Mouse (Mus musculus): ENCODE measurements around the gene Ecsit.
A peak's percentile ranks its signal among the peaks of the same experiment; 100 is the strongest.

Ecsit gene

DNA sequence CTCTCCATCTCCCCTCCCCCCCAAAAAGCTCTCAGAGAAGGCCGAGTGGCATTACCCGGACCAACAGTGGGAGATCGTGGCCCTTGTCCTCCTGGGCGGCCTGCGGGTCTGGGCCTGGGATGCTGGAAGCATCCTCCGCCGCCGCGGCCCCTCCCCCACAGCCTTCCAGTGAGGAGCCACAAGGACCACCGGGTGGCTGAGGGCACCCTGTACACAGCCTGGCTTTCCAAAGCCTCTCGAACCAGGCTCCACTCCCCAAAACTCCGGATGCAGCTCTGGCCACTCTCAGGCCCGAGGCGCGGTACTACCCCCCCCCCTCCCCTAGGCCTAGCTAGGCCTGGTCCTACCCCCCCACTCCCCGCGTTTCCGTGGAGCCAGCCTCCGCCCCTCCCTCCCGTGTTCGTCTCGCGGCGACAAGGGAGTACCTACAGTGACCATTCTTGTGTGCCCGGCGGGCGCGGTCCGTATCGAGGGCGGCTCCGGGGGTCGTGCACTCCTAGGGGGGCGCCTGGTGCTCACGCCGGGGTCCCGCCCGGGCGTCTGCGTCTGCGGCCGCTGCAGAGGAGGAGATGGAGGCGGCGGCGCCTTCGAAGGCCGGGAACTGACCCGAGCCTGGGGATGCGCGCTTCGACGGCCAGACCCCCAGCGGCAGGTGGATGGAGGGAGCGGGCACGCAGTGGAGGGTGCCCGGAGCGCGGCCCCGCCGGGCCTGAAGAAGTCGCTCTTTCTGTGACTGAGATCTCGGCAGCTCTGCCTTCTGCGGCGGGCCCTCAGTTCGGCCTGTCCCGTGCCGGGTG lies 33.9 kb downstream of the Ecsit start:
- DNase-seq (ENCODE audit: low spot score): no peak

DNA sequence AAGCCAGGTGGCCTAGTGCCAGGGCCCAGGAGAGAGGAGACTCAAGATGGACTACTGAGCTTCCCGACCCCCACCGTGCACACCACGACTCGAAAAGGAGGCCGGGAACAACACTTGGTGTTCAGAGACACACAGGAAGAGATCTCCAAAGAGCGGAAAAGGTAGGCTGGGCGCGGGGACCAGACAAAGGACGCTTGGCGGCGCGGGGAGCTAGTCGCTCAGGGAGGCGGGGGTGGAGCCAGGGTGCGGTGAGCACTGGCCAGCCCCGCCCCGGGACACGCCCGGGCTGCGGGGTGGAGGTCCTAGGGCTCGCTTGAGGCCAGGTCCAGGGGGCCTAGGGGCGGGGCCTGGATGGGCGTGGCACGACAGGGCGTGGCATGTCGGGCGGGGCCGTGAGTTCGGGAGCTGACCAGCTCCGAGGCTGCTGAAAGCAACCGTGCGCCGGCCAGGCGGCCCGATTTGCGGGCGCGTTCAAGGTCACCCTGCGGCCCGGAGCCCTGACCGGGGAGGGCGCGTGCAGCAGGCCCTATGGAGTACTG lies 34.8 kb downstream of the Ecsit start:
- DNase-seq (ENCODE audit: low spot score): no peak

DNA sequence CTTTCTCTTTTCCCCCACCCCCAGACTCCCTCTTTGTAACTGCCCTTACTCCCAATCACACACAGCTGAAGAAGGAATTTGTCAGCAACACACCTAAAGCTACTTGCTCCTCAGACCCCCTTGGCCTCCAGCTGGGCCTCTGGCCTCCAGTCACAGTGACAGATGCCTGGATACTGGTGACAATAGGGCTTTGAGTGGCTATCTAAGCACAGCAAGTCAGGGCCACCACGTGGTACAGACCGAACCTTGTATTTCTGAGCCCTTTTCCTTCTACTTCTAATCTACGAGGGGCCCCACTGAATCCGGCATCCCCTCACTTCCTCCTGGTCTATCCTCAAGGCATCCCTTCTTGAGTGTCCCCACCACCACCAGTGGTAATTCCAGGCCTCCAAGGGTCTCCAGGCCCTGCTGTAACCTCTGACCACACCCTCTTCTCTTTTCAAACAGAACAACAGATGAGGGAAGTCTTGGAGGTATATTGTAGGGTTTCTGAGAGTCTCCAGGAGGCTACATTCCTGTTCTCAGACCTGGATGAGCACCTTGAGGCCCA lies 35.4 kb downstream of the Ecsit start:
- DNase-seq (ENCODE audit: low spot score): no peak

DNA sequence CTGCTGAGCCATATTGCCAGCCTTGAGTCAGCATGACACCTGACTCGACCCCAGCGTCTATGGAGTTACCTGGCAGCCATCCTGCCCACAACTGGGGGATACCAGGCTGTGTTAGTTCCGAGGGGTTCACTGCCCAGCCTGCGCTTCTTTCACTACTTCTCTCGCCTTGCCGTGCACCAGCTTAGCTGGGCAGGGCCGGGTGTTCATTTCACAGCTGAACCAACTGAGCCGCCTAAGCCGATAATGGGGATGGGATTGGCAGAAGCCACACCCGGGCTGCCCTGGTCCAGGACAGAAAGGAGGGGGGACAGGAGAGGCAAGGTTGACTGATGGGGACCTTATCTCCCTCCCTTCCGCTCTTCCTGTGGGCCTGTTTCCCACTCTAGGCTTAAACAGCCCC lies 35.9 kb downstream of the Ecsit start:
- DNase-seq (ENCODE audit: low spot score): no peak

DNA sequence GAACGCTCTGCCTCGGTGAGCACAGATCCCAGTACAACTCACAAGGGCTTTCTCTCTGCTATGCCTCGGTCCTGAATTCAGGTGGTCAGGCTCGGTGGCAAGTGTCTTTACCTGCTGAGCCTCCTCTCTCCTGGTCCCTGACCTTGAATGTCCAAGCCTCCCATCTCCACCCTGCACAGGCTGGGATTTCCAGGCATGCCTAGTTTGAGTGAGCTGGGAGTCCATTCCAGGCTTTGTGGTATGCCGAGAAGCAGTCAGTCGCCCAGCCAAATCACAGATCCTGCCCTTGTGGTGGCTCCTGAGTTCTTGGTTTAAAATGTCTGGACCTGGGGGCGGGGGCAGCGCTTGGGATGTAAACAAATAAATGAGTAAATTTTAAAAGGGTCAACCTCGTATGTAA lies 37.9 kb downstream of the Ecsit start:
- no peak for DNase-seq (ENCODE audit: low spot score)

DNA sequence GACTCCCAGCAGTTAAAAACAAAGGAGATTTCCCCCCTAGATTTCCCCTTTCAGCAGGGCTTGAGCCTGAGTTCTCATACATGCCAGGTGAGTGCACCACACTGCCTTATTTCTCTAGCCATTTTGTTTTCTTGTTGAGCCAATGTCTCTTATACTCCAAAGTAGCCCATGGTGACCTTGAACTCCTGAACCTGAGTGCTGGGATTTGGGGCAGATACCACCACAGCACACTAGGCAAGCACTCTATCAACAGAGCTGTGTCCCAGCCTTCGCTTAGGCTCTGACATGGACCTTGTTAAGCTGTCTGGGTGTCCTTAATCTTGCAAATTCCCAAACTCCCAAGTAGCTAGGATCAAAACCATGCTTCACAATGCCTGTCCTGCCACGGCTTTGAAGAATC lies 43.4 kb downstream of the Ecsit start:
- DNase-seq (ENCODE audit: low spot score): no peak

DNA sequence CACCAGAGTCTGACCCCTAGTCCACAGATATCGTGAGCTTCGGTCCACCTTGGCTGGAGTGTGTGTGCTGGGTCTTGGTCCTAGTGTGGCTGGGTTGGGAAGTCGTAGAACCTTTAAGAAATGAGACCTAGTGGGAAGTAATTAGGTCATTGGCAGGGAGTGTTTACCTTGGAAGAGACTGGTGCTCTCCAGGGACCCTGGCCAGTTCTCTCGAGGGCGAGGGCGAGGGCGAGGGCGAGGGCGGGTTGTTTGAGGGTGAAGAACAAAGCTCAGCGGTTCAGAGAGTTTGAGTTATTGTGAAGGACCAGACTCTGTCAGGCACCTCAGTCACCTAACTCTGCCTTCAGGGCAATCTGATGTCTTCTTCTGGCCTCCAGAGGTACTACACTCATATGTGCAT lies 47.4 kb downstream of the Ecsit start:
- no peak for DNase-seq (ENCODE audit: low spot score)

DNA sequence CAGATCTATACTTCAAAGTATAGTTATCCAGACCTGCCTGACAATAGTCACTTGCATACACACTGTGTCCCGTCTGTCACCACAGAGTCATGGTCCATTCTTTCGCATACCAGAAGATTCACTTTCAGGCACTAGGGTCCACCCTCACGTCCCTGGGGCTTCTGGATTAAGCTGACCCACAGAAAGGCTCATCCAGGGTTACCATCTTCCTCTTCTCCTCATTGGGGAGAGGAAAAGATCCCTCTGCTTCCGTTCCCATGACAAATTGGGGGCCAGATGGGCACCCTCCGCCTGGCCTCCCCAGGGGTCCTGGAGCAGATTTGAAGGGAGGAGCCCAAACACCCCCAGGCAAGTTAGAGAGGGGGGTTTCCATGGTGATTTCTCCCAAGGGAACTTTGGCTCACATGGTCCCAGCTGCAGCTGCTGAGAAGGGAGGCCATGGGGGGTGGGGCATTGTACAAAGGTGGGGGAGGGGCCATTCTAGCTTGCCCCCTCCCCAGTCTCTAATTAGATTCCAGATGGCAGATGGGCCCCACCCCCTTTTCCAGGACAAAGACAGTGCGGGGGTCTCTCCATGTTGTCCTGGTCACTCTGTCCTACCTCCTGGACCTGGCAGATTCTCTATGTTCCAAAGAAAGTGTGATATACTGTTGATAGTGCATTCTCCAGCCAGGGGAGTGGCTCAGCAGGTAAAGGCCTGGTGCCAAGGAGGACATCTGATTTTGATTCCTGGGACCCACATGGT lies 49.8 kb downstream of the Ecsit start:
- DNase-seq (ENCODE audit: low spot score): no peak

DNA sequence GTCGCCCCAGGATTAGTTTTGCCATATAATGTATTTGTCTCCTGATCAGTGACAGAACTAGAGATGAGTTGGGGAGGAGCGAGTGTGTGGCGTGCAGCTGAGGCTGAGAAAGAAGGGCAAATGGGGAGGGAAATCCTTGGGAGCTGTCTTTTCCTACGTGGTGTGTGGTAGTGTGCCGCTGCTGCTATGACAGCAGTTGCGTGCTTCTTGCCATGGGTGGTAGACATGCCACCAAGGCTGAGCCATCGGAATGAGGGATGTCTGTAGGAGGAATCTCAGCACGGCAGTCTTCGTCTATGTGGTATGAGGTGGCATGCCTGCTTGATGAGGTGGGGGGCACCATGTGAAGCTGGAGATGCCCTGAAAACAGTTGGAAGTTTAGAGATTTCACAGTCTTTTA lies 54.9 kb downstream of the Ecsit start:
- no peak for DNase-seq (ENCODE audit: low spot score)

DNA sequence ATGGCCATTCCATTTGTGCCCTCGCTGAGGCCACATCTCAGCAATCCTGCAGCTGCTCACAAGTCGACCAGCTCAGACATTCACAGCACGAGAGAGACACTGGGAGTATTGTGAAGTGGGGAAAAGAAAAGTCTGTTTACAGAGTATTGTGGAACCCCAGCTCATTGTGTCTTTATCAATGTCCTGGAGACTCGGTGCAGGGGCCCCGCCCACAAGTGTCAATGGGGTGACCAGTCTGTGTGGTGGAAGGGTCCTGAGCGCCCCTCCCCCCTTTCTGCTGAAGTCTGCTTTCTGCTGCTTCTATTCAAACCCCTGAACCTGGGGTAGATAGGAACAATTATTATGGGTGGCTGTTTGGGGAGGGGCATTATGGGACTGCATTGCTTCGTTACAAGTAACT lies 56.8 kb downstream of the Ecsit start:
- no peak for DNase-seq (ENCODE audit: low spot score)

DNA sequence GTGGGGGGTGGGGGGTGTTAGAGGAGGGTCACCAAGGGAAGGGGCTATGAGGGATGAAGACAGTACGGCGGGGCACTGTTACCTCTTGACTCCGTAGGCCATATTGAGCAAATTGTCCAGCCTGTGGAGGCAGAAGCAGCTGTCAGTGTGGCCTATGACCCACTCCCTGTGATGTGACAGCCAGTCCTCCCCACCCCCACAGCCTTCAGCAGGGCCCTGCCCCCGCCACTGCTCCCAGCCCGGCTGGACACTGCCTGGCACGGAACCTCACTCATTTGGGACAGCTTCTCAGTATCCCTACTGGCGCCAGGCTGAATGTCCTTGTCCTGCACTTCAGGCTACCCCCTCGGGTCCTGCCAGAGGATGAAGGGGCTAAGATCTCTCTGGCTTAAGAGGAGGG lies 60.6 kb downstream of the Ecsit start:
- DNase-seq (ENCODE audit: low spot score): peak; percentile 54
